Mouse (Mus musculus) embryonic facial prominence, embryonic 11.5 days (tissue): ENCODE data around the gene Maged1. TPM values are rescaled to one million over a fixed set of nuclear protein-coding genes. Genes with fewer than 3 reads are reported as not detected.

Source experiments
- ATAC-seq: fragments of 200-750 bp; cut with Nextera tagmentation; replicated peaks from 2 replicates; pipeline ENCODE4 v1.8.0; 2017; ENCODE audit warnings: low read depth; ENCODE audit not compliant: insufficient number of reproducible peaks, low FRiP score, low TSS enrichment
- DNase-seq: peaks from one replicate; pipeline ENCODE4 v3.0.0-alpha.2; 2015; ENCODE audit warnings: low spot score
- H3K27ac ChIP-seq: fragments of 300-500 bp; sonication (generic); replicated peaks from 2 replicates; pipeline ENCODE4 v1.5.1; 2014; ENCODE audit warnings: mild to moderate bottlenecking, low read depth, low read length, control low read depth
- H3K27me3 ChIP-seq: fragments of 300-500 bp; sonication (generic); 2 replicates; pipeline ENCODE4 v1.6.1; 2014; ENCODE audit warnings: mild to moderate bottlenecking, low read length, moderate library complexity, mixed read lengths; ENCODE audit not compliant: control insufficient read depth, insufficient read depth
- H3K36me3 ChIP-seq: fragments of 300-500 bp; sonication (generic); replicated peaks from 2 replicates; pipeline ENCODE4 v1.6.1; 2014; ENCODE audit warnings: low read depth, mild to moderate bottlenecking, low read length, moderate library complexity, mixed read lengths; ENCODE audit not compliant: control insufficient read depth, insufficient read depth
- H3K4me1 ChIP-seq: fragments of 300-500 bp; sonication (generic); 2 replicates; pipeline ENCODE4 v1.6.1; 2014; ENCODE audit warnings: low read length, mixed read lengths; ENCODE audit not compliant: control insufficient read depth, insufficient read depth
- H3K4me2 ChIP-seq: fragments of 300-500 bp; sonication (generic); 2 replicates; pipeline ENCODE4 v1.6.1; 2014; ENCODE audit warnings: low read depth, mild to moderate bottlenecking, control low read depth, low read length, moderate library complexity
- H3K4me3 ChIP-seq: fragments of 300-500 bp; sonication (generic); 2 replicates; pipeline ENCODE4 v1.5.1; 2014; ENCODE audit warnings: low read depth, low read length, control low read depth
- H3K9ac ChIP-seq: fragments of 300-500 bp; sonication (generic); replicated peaks from 2 replicates; pipeline ENCODE4 v1.6.1; 2014; ENCODE audit warnings: mild to moderate bottlenecking, control low read depth, low read length
- H3K9me3 ChIP-seq: fragments of 300-500 bp; sonication (generic); replicated peaks from 2 replicates; pipeline ENCODE4 v1.6.1; 2016; ENCODE audit warnings: mild to moderate bottlenecking, low read length, inconsistent platforms, mixed read lengths; ENCODE audit not compliant: control insufficient read depth
- WGBS: fragments of 180-500 bp; shearing (Covaris S2); extraction: QIAGEN DNeasy Blood & Tissue Kit; methylation state at CpG from one replicate; pipeline ENCODE4 v1.1.7; 2014; 5-methylcytosine and 5-hydroxymethylcytosine counted together
- polyA plus RNA-seq: library from polyadenylated mRNA; unstranded; fragments of >200 nt; fragmentation: Nextera tagmentation; extraction: Ambion mirVana; gene quantifications from 2 replicates; pipeline ENCODE4 v1.2.1, GENCODE M21; 2014

Maged1 gene
- 829 and 856 TPM in 2 replicates for polyA plus RNA-seq

GRCm38 (mm10) chrX:94541918-94542355, at the start of gene Maged1:
Maged1 (minus strand) TSS chrX:94542143.
- no peaks in the 10 kb centered on the region for H3K9me3 ChIP-seq
- H3K9ac ChIP-seq = peak within 1 kb of the TSS; percentile 82
- H3K36me3 ChIP-seq = no peaks in the 10 kb centered on the region; the same call in none of the 2 replicates
- peak within 1 kb of the TSS; percentile 45 for H3K4me2 ChIP-seq
- 23% methylated on average over 30 of the region's 32 CpGs for WGBS
- DNase-seq = peak; percentile 92
- peak within 1 kb of the TSS; percentile 61 for H3K4me3 ChIP-seq
- H3K27ac ChIP-seq = peak within 1 kb of the TSS; percentile 76
- H3K27me3 ChIP-seq = no peaks in the 10 kb centered on the region; the same call in 1 of the 2 replicates
- peak; percentile 95 for ATAC-seq
- no peaks in the 10 kb centered on the region for H3K4me1 ChIP-seq

GRCm38 (mm10) chrX:94580251-94580650, 38.3 kb upstream of the Maged1 start:
- ATAC-seq = no peak

GRCm38 (mm10) chrX:94564694-94565093, 22.8 kb upstream of the Maged1 start:
- 74% methylated on average over 2 of the region's 2 CpGs for WGBS
- H3K36me3 ChIP-seq = no peaks in the 10 kb centered on the region
- ATAC-seq = no peak
- no peak overlapping the region for H3K4me2 ChIP-seq
- no peaks in the 10 kb centered on the region for H3K27me3 ChIP-seq
- DNase-seq = no peak
- no peaks in the 10 kb centered on the region for H3K4me1 ChIP-seq
- no peak overlapping the region for H3K4me3 ChIP-seq
- H3K9ac ChIP-seq = no peak overlapping the region
- H3K27ac ChIP-seq = no peak overlapping the region
- no peaks in the 10 kb centered on the region for H3K9me3 ChIP-seq

More at GRCm38 (mm10) chrX:94580251-94580650, 38.3 kb upstream of the Maged1 start:
- WGBS = 77% methylated on average over 1 of the region's 1 CpGs
- H3K4me1 ChIP-seq = no peaks in the 10 kb centered on the region
- H3K27me3 ChIP-seq = no peaks in the 10 kb centered on the region
- H3K36me3 ChIP-seq = no peaks in the 10 kb centered on the region
- H3K27ac ChIP-seq = no peak overlapping the region
- H3K4me3 ChIP-seq = no peak overlapping the region
- no peaks in the 10 kb centered on the region for H3K9me3 ChIP-seq
- no peak for DNase-seq
- no peak overlapping the region for H3K4me2 ChIP-seq
- H3K9ac ChIP-seq = no peak overlapping the region

GRCm38 (mm10) chrX:94562392-94562791, 20.4 kb upstream of the Maged1 start:
- no peak overlapping the region for H3K4me2 ChIP-seq
- 40% methylated on average over 5 of the region's 5 CpGs for WGBS

GRCm38 (mm10) chrX:94548227-94548626, 6.3 kb upstream of the Maged1 start:
- Histone ChIP-seq H3K4me1 (no peaks in the 10 kb centered on the region), H3K9me3 (no peaks in the 10 kb centered on the region), H3K4me2 (no peak overlapping the region), H3K4me3 (no peak overlapping the region), H3K36me3 (no peaks in the 10 kb centered on the region), H3K27me3 (no peaks in the 10 kb centered on the region), H3K27ac (no peak overlapping the region), H3K9ac (no peak overlapping the region)
- ATAC-seq (no peak), DNase-seq (peak; percentile 4)
- WGBS = 60% methylated on average over 3 of the region's 3 CpGs

More at GRCm38 (mm10) chrX:94562392-94562791, 20.4 kb upstream of the Maged1 start:
- Histone ChIP-seq H3K27me3 (no peaks in the 10 kb centered on the region), H3K4me3 (no peak overlapping the region), H3K4me1 (no peaks in the 10 kb centered on the region), H3K27ac (no peak overlapping the region), H3K36me3 (no peaks in the 10 kb centered on the region), H3K9me3 (no peaks in the 10 kb centered on the region), H3K9ac (no peak overlapping the region)
- ATAC-seq = no peak
- DNase-seq = no peak

GRCm38 (mm10) chrX:94545941-94546340, 4.0 kb upstream of the Maged1 start:
- ATAC-seq (no peak), DNase-seq (no peak)
- Histone ChIP-seq H3K4me2 (no peak overlapping the region), H3K27ac (no peak overlapping the region), H3K9me3 (no peaks in the 10 kb centered on the region), H3K9ac (no peak overlapping the region), H3K36me3 (no peaks in the 10 kb centered on the region), H3K27me3 (no peaks in the 10 kb centered on the region; the same call in 1 of the 2 replicates), H3K4me1 (no peaks in the 10 kb centered on the region), H3K4me3 (no peak overlapping the region)
- WGBS = 91% methylated on average over 3 of the region's 3 CpGs

- no peaks in the 10 kb centered on the region for H3K9me3 ChIP-seq
- no peak overlapping the region for H3K27ac ChIP-seq
- no peaks in the 10 kb centered on the region for H3K4me1 ChIP-seq
- no peaks in the 10 kb centered on the region; the same call in 1 of the 2 replicates for H3K36me3 ChIP-seq
- 19% methylated on average over 1 of the region's 1 CpGs for WGBS
- H3K4me2 ChIP-seq = no peak overlapping the region
- no peak overlapping the region for H3K9ac ChIP-seq
- H3K4me3 ChIP-seq = no peak overlapping the region
- no peak for ATAC-seq
- peak; percentile 51 for DNase-seq
- H3K27me3 ChIP-seq = no peaks in the 10 kb centered on the region; the same call in 1 of the 2 replicates
Measured at GRCm38 (mm10) chrX:94544923-94545322, 3.0 kb upstream of the Maged1 start.

- ATAC-seq = no peak
- no peaks in the 10 kb centered on the region; the same call in 1 of the 2 replicates for H3K27me3 ChIP-seq
- no peaks in the 10 kb centered on the region; the same call in none of the 2 replicates for H3K36me3 ChIP-seq
- H3K4me1 ChIP-seq = no peaks in the 10 kb centered on the region
- peak; percentile 23 for DNase-seq
- H3K9ac ChIP-seq = peak overlapping the region; percentile 44
- H3K4me2 ChIP-seq = peak overlapping the region; percentile 45
- H3K9me3 ChIP-seq = no peaks in the 10 kb centered on the region
- WGBS = 25% methylated on average over 6 of the region's 9 CpGs
- H3K4me3 ChIP-seq = peak overlapping the region; percentile 23
- peak overlapping the region; percentile 76; the same call in 1 of the 2 replicates for H3K27ac ChIP-seq
Measured at GRCm38 (mm10) chrX:94542536-94542935, 593 bp upstream of the Maged1 start.
